Mouse (Mus musculus): ENCODE data around the gene Nol3.
A peak's percentile ranks its signal among the peaks of the same experiment; 100 is the strongest.

Nol3 gene

DNA sequence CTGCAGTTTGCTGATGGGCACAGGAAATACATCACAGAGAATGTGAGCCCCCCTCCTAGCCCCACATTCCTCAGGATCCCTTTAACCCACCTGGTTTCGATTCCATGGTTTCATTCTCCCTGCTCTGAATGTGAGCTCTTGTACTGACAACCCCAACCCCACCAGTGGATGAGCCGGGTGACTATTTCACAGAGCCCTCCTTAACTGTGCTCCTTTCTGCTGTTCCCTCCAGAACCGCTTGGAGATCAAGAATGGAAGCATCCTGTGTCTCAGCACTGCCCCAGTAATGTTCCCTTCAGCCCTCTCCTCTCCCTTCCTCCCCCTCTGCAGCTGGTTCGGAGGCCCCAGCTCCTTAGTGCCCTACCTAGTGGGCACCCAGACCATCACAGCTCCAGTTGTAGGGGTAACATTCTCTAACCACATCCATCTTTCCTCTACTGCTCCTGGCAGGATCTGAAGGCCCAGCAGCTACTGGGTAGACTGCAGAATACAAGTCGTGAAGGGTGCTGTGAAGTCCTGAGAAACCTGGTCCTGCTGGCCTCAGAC lies 30.3 kb downstream of the Nol3 start:
- DNase-seq (ENCODE audit: low spot score in 2 of 2): no peak

DNA sequence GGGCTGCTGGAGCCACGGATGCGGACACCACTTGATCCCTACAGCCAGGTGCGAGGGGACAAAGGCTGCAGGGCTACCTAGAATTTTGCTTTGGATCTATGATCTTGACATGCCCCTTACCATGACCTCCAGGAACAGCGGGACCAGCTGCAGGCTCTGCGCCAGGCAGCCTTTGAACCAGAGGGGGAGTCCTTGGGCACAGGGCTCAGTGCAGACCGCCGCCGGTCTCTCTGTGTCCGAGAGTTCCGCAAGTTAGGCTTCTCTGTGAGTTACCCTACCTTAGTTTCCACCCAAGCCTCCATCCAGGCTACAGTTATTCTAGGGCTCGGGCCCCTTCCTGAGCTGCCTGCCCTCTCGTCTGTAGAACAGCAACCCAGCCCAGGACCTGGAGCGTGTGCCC lies 31.7 kb downstream of the Nol3 start:
- no peak for DNase-seq (ENCODE audit: low spot score in 2 of 2)

DNA sequence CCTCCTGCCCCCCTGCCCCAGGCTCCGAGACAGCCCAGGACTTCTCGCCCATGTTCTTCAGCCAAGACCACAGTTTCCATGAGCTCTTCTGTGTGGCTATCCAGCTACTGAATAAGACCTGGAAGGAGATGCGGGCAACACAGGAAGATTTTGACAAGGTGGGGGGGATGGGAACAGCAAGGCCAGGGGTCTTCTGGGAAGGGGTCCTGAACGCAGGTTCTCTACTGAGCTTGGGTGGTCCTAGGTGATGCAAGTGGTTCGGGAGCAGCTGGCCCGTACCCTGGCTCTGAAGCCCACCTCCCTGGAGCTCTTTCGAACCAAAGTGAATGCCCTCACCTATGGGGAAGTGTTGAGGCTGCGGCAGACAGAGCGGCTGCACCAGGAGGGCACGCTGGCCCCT lies 32.5 kb downstream of the Nol3 start:
- no peak for DNase-seq (ENCODE audit: low spot score in 2 of 2)

DNA sequence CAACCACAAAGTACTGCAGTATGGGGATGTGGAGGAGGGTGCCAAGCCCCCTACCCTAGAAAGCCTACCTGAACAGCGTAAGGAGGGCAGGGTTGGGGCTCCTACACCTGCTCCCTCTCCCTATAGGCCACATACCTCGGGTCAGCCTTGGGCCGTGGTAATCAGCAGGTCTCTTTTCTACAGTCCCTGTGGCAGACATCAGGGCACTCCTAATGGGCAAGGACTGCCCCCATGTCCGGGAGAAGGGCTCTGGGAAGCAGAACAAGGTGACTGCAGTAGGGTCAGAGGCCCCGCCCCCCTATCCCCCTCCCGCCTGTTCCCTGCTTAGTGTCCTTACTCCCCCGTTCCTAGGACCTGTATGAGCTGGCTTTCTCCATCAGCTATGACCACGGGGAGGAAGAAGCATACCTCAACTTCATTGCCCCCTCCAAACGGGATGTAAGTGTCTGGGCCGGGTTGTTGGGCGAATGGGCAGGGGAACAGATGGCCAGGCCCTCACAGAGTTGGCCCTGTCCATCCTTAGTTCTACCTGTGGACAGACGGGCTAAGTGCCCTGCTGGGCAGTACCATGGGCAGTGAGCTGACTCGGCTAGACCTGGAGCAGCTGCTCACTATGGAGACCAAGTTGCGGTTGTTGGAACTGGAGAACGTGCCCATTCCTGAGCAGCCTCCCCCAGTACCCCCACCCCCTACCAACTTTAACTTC lies 33.4 kb downstream of the Nol3 start:
- no peak for DNase-seq (ENCODE audit: low spot score in 2 of 2)

DNA sequence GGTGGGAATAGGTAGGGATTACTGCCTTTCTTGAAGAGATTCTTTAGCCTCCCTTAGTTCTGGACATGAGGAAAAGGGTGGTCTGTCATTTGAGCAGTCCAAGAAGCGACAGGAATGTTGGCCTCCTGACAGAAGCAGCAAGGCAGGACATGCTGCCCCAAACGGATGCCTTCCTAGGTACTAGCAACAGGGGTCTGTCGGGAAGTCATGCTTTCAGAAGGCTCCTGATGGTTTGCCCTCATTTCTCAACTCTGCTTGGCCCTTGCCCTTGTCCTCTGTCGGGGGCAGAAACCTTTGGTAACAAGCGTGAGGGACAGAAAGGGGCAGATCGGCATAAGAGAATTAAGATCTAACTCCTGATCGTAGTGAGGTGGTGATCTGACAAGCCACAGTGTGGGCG lies 34.2 kb downstream of the Nol3 start:
- DNase-seq (ENCODE audit: low spot score in 2 of 2): no peak

DNA sequence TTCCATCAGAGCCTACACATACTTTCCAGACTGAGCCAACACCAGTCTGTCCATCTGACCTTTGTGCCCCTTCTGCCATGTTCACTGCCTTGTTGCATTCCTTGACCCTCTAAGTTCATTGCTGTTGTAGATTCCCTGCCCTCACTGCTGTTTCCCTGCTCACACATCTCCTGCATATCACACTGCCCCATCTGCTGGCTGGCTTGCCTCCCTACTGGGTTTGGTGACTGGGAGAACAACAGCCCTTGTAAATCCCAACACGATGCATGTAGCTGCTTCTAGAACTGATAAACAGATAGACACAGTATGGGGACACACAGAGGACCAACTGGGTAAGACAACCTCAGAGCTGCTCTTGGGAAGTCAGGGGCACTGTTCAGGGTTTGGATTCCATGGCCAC lies 35.8 kb downstream of the Nol3 start:
- DNase-seq (ENCODE audit: low spot score in 2 of 2): no peak

DNA sequence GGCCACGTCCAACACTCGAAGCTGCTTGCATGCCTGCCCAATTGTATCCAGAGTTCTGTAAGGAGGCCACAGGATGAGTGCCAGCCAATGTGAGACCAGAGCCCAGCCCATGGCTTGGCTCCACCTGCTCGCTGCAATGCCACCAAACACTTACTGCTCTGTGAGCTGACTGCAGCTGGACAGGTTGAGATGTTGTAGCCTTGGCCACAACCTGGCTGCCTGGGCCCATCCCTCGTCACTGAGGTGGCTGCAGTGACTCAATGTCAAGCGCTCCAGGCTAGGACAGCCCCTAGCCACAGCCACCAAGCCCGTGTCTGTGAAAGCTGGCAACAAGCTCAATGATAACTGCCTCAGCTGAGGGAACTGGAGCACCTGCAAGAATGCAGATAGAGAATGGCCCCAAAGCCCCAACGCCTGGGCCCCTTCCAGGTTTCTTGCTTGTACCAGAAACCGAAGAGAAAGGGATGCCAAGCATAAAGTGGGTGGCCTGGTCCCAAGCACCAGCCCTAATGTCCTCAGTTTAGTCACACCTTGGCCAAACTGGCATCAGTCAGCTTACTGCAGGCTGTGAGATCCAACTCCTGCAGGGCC lies 37.0 kb downstream of the Nol3 start:
- DNase-seq (ENCODE audit: low spot score in 2 of 2): no peak

DNA sequence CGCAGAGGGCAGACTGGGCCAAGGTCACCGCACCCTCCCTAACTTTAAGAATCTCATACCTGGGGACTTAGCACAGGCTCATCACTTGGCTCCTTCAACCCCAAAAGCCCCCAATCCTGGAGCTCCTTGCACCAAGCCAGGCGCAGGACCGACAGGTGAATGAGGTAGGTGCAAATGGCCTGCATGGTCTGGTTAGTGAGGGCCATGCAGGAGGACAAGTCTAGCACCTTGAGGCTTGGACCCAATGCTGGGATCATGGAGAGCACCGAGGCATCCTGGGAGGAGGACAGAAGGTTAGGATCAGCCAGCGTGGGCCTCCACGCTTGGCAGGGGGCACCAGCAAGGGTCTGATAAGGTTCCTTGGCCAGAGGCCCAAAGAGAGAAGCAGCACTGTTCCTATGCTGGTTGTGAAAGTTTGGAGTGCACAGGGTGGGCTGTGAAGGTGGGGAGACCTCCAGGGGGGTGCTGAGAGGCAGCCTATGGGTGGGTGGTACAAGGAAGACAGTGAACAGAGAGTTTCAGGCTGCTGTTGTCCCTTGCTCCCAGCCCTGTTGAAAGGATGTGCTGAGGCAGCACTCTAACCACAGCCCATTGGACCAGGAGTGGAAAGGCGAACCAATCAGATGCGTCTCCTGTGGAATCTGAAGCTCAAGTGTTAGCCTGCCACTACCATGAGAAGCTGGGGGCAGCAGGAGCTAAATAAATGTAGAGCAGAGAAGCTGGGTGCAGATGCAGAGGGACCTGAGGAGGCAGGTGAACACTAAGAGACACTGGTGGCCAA lies 37.9 kb downstream of the Nol3 start:
- DNase-seq (ENCODE audit: low spot score in 2 of 2): no peak

DNA sequence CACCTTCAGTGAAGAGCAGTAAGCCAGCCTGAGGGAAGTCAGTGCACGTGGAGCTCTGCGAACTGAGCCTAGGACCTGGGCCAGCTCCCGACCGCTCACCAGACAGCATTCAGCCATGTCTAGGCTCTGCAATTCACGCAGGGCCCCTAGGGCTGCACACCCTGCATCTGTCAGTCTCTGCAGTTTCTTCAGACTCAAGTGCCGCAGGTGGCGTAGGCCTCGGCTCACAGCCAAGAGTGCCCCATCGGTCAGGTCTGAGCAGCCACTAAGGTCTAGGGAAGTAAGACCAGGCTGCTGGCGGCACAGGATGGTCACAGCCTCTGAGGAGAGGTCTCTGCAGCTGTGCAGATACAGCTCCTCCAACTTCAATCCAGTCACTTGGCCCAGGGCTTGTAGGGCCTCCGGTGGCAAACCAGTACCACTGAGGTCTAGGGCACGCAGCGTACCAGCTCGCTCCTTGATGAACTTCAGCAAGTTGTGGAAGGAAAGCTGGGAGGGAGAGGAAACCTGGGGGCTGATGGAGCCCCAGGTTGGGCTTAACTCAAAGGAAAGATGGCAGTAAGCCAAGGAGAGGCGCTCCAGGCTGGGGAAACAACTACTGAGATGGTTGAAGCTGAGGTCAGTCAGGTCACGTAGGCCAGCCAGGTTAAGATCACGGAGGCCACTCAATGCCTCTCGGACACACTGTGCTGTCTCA lies 39.3 kb downstream of the Nol3 start:
- DNase-seq (ENCODE audit: low spot score in 2 of 2): no peak

DNA sequence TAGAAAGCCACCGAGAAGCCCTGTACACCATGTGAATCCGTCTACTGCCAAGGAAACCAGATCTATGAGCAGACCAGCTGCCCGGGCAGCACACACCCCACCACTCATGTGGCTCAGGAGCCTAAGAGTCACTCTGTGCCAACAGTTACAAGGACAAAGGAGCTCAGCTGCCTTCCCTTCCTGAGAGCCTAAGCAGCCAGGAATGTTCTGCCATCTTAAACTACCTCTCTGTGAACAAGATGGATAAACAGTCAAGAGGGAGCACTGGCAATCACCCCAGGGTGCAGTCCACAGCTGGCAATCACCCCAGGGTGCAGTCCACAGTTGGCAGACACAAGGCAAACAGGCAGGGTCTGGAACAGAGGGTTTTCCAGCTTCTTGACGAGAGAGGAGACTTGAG lies 42.0 kb downstream of the Nol3 start:
- DNase-seq (ENCODE audit: low spot score in 2 of 2): no peak

DNA sequence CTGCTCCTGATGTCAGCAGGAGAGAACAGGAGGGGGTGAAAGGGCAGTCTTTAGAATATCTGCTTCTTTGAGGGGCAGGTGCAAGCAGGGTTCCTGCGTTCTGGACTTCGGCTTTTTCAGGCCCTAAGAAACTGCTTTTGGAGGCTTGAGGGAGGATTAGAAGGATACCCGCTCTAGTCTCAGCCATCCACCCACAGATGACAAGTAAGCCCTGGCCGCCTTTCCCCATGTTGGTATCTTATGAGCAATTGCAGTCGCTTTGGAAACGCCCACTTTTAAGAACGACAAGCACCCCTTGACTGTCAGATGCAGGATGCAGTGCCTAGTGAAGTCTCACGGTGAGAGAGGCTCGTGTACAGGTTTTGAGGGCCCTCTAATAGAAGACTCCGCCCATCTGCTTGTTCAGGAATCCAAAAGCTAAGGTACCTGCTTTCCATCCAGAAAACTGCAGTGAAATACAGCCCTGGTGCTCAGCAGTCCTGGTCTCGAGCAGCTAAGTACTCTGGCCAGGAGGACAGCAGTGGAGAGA lies 42.8 kb downstream of the Nol3 start:
- DNase-seq (ENCODE audit: low spot score in 2 of 2): no peak

DNA sequence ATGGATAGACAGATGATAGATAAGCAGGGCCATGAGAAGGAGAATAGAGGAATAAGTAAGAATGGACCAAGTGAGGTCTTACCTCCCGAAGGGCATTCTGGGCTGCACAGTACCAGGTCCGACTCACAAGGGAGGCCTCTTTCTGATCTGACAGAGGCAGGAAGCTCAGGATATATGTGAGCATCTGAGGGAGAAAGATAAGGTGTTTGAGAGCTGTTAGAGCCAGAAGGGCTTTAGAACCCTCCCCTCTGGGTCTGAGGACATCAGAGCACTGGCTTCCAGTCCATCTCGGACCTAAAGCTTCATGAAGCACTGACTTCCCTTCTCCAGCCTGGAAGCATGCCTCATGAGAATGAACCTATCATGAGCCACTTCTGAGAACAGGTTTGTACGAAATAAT lies 47.2 kb downstream of the Nol3 start:
- peak; percentile 25 to 58 for DNase-seq (ENCODE audit: low spot score in 2 of 2)

DNA sequence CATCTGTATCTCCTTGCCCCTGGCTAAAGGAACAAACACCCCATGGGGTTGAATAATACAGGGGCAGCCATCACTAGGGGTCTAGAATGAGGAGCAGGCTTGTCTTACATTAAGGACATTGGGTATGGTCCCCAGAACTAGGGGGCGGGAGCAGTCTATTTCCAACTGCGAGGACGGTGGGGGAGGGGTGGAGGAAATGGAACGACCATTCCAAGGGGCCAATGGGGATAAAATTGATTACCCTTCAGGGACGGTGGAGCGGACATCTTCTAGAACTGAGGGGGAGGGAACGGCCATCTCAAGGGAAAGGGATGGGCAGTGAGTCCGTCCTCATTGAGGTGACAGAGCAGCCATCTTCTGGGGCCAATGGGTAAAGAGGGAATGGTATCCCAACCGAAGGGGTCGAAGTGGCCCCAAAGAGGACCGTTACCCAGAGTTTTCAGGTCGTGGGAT lies 49.7 kb downstream of the Nol3 start:
- no peak for DNase-seq (ENCODE audit: low spot score in 2 of 2)

DNA sequence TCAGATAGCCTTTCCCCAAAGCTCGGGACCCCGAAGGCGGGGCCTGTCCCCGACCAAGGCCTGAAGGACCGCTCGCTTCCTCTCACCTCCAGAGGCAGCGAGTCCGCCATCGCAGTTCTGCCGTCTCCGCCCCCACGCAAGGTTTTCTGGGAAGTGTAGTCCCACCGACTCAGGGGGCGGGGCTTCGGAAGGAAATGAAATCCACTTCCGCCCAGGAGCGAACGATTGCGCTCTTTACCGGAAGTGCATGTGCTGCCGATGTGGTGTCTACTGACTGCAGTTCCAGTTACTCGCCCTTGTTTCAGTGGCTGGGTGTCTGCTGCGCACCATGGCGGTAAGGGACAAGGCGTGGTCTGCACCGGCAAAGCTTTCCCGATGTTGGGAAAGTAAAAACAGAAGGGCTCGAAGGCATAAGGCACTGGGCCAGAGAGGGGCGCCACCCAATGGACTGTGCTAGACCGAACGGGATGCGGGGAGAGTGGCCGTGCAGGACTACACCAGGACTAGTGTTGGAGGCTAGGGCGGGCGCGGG lies 50.3 kb downstream of the Nol3 start, which contains the start of the genes Lrrc29 and Tmem208:
Lrrc29 (minus strand) TSS at position 138 of the 532 bp plus-strand sequence.
Tmem208 (plus strand) TSS at position 214 of the 532 bp plus-strand sequence.
- DNase-seq (ENCODE audit: low spot score in 2 of 2): peak; percentile 96 to 98

DNA sequence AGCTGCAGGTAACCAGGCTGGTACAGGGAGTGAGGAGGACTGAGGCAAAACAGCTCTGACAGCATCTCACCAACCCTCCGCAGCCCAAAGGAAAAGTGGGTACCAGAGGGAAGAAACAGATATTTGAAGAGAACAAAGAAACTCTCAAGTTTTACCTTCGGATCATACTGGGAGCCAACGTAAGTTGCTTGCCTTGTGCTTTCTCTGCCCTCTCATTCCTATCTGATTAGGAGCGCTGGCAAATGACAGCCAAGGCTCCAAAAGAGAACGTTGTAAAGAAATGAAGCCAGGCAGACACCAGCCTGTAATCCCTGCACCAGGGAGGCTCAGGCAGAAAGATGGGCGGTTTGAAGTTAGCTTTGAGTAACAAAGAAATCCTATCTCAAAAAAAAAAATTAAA lies 51.0 kb downstream of the Nol3 start:
- DNase-seq (ENCODE audit: low spot score in 2 of 2): no peak

DNA sequence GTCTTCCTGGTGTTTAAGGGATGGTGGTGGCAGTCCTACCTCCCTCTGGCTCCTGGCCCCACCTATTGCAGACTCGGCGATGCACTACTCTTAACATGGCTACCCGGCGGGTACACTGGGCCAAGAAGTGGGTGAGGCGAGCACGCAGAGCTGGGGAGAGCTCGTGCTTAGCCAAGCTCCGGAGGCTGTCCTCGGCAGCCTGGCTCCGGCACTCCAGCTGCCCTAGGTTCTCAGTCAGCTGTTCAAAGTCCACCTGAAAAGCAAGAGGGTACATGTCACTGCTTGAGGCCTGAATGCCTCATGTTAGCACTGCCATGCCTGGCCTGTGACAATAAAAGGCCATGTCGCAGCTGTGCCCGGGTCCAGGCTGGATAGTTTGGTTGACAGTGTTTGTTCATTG lies 54.4 kb downstream of the Nol3 start:
- DNase-seq (ENCODE audit: low spot score in 2 of 2): no peak

DNA sequence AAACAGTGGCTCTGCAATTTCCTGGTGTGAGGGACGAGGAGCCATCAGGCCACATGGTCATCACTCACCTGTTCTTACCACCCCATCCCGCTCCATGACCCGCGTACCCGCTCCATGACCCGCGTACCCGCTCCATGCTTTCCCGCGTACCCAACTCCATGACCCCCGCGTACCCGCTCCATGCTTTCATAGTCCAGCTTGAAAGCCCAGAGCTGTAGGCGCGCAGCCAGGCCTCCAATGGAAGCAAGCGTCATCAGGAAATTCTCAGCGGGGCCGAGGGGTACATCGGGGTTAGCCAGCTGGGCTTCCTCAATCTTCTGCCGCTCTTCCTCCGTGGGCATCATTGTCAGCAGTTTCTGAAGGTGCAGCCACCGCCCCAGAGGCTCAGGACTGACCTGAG lies 55.5 kb downstream of the Nol3 start:
- no peak for DNase-seq (ENCODE audit: low spot score in 2 of 2)

Measured in spleen, postnatal 36 days (tissue).